In the genomic region with DNA sequence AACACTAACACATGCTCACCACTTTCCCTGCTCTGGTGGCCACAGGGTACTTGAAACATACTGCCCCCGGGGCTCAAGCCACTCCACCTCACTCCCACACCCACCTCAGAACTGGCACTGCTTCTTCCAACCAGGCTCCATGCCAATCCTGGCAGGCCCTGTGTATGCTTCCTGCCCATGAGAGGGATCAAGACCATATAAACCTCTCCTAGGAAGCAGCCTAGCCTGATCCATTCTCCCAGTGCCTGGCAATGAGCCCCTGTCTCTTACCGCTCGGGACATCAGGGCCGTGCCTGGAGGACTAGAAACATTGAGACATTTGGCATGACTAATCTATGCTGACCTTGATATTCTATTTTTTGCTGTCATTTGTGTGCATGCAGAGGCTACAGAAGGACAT, we compare ENCODE assay signal across 12 mouse cellular contexts. TPM values are rescaled to one million over a fixed set of nuclear protein-coding genes. Genes with fewer than 3 reads are reported as not detected.
DNase-seq lines count a peak whose midpoint lies in the region.
"Had no signal": no experiment of that assay in that cellular context is flagged by ENCODE, and none has a peak within 500 bp of the region (broad histone marks: within the 10 kb centered on the region; RNA-seq: fewer than 3 reads in every experiment).

No protein-coding gene starts in this region.

- no peaks in the 10 kb centered on the region for H3K9me3 ChIP-seq in embryonic facial prominence, embryonic 10.5 days

- WGBS in embryonic facial prominence, embryonic 10.5 days = 95% methylated on average over 4 of the region's 4 CpGs

- H3K27me3 ChIP-seq in embryonic facial prominence, embryonic 10.5 days (replicated peaks; ENCODE audit: low read depth, poor library complexity, severe bottlenecking) = peaks cover 50% of the 10 kb centered on the region

- DNase-seq in gastrocnemius, adult 18-20 months (ENCODE audit: low spot score) = peak; percentile 6
- no peak for DNase-seq in gastrocnemius, postnatal 36 days
- DNase-seq in lung, postnatal 14 days = peak; percentile 7
- no peak for DNase-seq in lung, postnatal 25 days (ENCODE audit: low spot score)
- DNase-seq in cerebellum, adult 9-10 months = peak; percentile 32
- DNase-seq in lung, postnatal 36 days = peak; percentile 12
- no peak for DNase-seq in embryonic facial prominence, embryonic 10.5 days (ENCODE audit: low spot score)
- no peak for DNase-seq in left cerebral cortex, postnatal 14 days (ENCODE audit: low spot score in 2 of 2)
- DNase-seq: kidney, postnatal 4 days had no signal

- intact Hi-C loops in gastrocnemius, postnatal 36 days (cut with DNase I) = no loop called here
- intact Hi-C loops in left cerebral cortex, postnatal 14 days (cut with DNase I) = no loop called here

- no peak overlapping the region for H3K4me3 ChIP-seq in embryonic facial prominence, embryonic 10.5 days
- H3K4me3 ChIP-seq: left cerebral cortex, adult 2 months; myocyte had no signal

- H3K36me3 ChIP-seq in embryonic facial prominence, embryonic 10.5 days (replicated peaks) = no peaks in the 10 kb centered on the region

- H3K4me1 ChIP-seq in embryonic facial prominence, embryonic 10.5 days = no peaks in the 10 kb centered on the region

- no peak overlapping the region for H3K27ac ChIP-seq in embryonic facial prominence, embryonic 10.5 days (replicated peaks)
- H3K27ac ChIP-seq: left cerebral cortex, adult 2 months; liver, embryonic 14.5 days had no signal

RNA-seq across cellular contexts. Expression of a gene that starts 26.9 kb away (rescaled TPM):
- total RNA-seq in gastrocnemius, adult 18-20 months (2021) = 10 to 100 TPM; 11.8 to 12.1 TPM
- 10 to 100 TPM; 12.0 to 12.7 TPM for total RNA-seq in gastrocnemius, postnatal 36 days (2021)
- polyA plus RNA-seq in embryonic facial prominence, embryonic 10.5 days (2016; fragmentation: Nextera tagmentation; extraction: Ambion mirVana) = 2.3 and 2.7 TPM in 2 replicates
- total RNA-seq in left cerebral cortex, postnatal 14 days (2021) = 1 to 10 TPM; 5.0 to 5.6 TPM

Comparison
In these comparisons a context has a peak if more than half of its experiments do, and no peak if none do; other contexts are left out.
1. DNase-seq: peak in gastrocnemius, adult 18-20 months (single experiment), lung, postnatal 14 days (single experiment), cerebellum, adult 9-10 months (single experiment) and lung, postnatal 36 days (single experiment); none in gastrocnemius, postnatal 36 days (0 of 2), lung, postnatal 25 days (single experiment), embryonic facial prominence, embryonic 10.5 days (single experiment) and left cerebral cortex, postnatal 14 days (0 of 2).